Mouse (Mus musculus) hindbrain, postnatal 0 days (tissue): ENCODE measurements around the gene Comp. TPM values are rescaled to one million over a fixed set of nuclear protein-coding genes. Genes with fewer than 3 reads are reported as not detected.

ENCODE experiments used
- ATAC-seq: fragments of 200-750 bp; cut with Nextera tagmentation; 2 replicates; pipeline ENCODE4 v1.8.0; 2017; ENCODE audit warnings: mild to moderate bottlenecking, moderate TSS enrichment, moderate library complexity
- DNase-seq: peaks from one replicate; pipeline ENCODE4 v3.0.0-alpha.2; 2015; ENCODE audit warnings: low spot score
- H3K27ac ChIP-seq: fragments of 300-500 bp; sonication (generic); 2 replicates; pipeline ENCODE4 v1.5.1; 2014; ENCODE audit warnings: mild to moderate bottlenecking
- H3K27me3 ChIP-seq: fragments of 300-500 bp; sonication (generic); 2 replicates; pipeline ENCODE4 v1.6.1; 2014; ENCODE audit warnings: low read length, mixed read lengths; ENCODE audit not compliant: insufficient read depth
- H3K36me3 ChIP-seq: fragments of 300-500 bp; sonication (generic); 2 replicates; pipeline ENCODE4 v1.6.1; 2014; ENCODE audit warnings: low read length, mixed read lengths; ENCODE audit not compliant: insufficient read depth
- H3K4me1 ChIP-seq: fragments of 300-500 bp; sonication (generic); 2 replicates; pipeline ENCODE4 v1.6.1; 2014; ENCODE audit warnings: antibody characterized with exemption, low read length, mixed read lengths; ENCODE audit not compliant: insufficient read depth
- H3K4me2 ChIP-seq: fragments of 300-500 bp; sonication (generic); 2 replicates; pipeline ENCODE4 v1.6.1; 2014; ENCODE audit warnings: low read depth, mild to moderate bottlenecking, low read length, moderate library complexity, mixed read lengths
- H3K4me3 ChIP-seq: fragments of 300-500 bp; sonication (generic); 2 replicates; pipeline ENCODE4 v1.5.1; 2014; ENCODE audit warnings: low read length
- H3K9ac ChIP-seq: fragments of 300-500 bp; sonication (generic); replicated peaks from 2 replicates; pipeline ENCODE4 v1.6.1; 2014; ENCODE audit warnings: mild to moderate bottlenecking, low read length, moderate library complexity, mixed read lengths
- H3K9me3 ChIP-seq: fragments of 300-500 bp; sonication (generic); 2 replicates; pipeline ENCODE4 v1.6.1; 2016; ENCODE audit warnings: low read length, mixed read lengths
- CTCF ChIP-seq: IDR thresholded peaks from 2 replicates; pipeline ENCODE4 v1.5.1; 2016; ENCODE audit warnings: antibody characterized with exemption, control low read depth, low read depth
- WGBS: fragments of 180-500 bp; shearing (Covaris S2); extraction: QIAGEN DNeasy Blood & Tissue Kit; methylation state at CpG from one replicate; pipeline ENCODE4 v1.1.7; 2014; 5-methylcytosine and 5-hydroxymethylcytosine counted together
- polyA plus RNA-seq: library from polyadenylated mRNA; unstranded; fragments of >200 nt; fragmentation: Nextera tagmentation; extraction: Ambion mirVana; gene quantifications from 2 replicates; pipeline ENCODE4 v1.2.1, GENCODE M21; 2015
- total RNA-seq: library from RNA; depleted of rRNA; stranded (reverse); fragments of >200 nt; gene quantifications from 2 replicates; pipeline ENCODE4 v1.2.3, GENCODE M21; 2014

The Comp gene
- total and polyA plus RNA-seq, 2 experiments from 2014 or later: 0.21 to 0.25 TPM

DNA sequence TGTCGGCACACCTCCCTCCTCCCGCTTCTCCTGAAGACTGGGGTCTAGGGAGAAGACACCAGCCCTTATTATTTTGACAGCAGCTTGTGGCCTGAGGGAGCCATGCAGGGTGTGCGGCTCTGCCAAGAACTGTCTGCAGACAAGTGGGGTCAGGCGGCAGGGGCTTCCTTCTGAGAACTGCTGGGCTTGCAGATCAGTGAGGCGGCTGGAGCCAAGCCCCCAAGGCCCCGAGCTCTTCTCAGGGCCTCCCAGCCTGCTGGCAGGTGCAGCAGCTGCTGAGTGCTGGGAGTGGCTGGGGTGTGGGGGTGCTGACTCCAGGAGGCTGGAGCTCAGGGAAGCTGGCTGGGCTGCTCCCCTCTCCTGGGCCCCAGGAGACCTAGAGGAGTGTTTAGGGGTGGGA, 34.9 kb downstream of the Comp start:
- Histone ChIP-seq H3K4me2 (no peak overlapping the region), H3K36me3 (0 out of 2 replicates have a peak, but pooled peaks cover 4% of the 10 kb centered on the region), H3K9me3 (no peaks in the 10 kb centered on the region), H3K27me3 (no peaks in the 10 kb centered on the region), H3K4me3 (no peak overlapping the region), H3K27ac (peak overlapping the region; percentile 57; the same call in 1 of the 2 replicates), H3K9ac (0 out of 2 replicates have a peak overlapping the region, but pooled peaks have one; percentile 7), H3K4me1 (peaks cover 14% of the 10 kb centered on the region)
- DNase-seq (peak; percentile 68), ATAC-seq (peak; percentile 60)
- 17% methylated on average over 6 of the region's 6 CpGs for WGBS
- no peak for TF ChIP-seq CTCF

DNA sequence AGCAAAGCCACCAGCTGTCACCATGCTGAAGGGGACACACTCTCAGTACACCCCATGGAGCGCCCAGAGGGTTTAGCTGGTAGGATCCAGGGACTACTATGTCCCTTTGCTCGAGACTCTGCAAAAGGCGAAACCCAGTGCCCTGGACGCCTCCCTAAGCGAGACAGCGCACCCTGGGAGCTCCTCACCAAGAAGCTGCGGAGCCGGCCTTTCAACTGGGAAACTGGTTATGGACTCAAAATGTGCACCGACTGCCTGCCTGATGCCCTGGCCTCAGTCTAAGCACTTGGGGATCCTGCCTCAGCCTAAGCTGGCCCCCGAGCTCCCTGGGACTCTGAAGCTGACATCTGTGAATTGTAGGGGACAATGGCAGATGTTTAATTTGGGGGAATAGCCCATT, 35.7 kb downstream of the Comp start:
- DNase-seq (no peak), ATAC-seq (no peak)
- Histone ChIP-seq H3K27me3 (no peaks in the 10 kb centered on the region), H3K36me3 (0 out of 2 replicates have a peak, but pooled peaks cover 3% of the 10 kb centered on the region), H3K4me1 (peaks cover 14% of the 10 kb centered on the region), H3K27ac (peak overlapping the region; percentile 57; the same call in 1 of the 2 replicates), H3K4me3 (no peak overlapping the region), H3K9ac (peak overlapping the region; percentile 7; the same call in 1 of the 2 replicates), H3K9me3 (no peaks in the 10 kb centered on the region), H3K4me2 (no peak overlapping the region)
- 70% methylated on average over 10 of the region's 10 CpGs for WGBS
- no peak for TF ChIP-seq CTCF

- H3K4me1 ChIP-seq: peaks cover 14% of the 10 kb centered on the region
- H3K4me2 ChIP-seq: no peak overlapping the region
- ATAC-seq (peak; percentile 39), DNase-seq (peak; percentile 36)
- H3K9me3 ChIP-seq: no peaks in the 10 kb centered on the region
- H3K9ac ChIP-seq: no peak overlapping the region
- WGBS: 39% methylated on average over 9 of the region's 9 CpGs
- TF ChIP-seq CTCF: no peak
- no peaks in the 10 kb centered on the region for H3K27me3 ChIP-seq
- H3K27ac ChIP-seq: peak overlapping the region; percentile 57; the same call in 1 of the 2 replicates
- no peaks in the 10 kb centered on the region for H3K36me3 ChIP-seq
- no peak overlapping the region for H3K4me3 ChIP-seq
Observed at GRCm38 (mm10) chr8:70409455-70409871, 36.1 kb downstream of the Comp start.

DNA sequence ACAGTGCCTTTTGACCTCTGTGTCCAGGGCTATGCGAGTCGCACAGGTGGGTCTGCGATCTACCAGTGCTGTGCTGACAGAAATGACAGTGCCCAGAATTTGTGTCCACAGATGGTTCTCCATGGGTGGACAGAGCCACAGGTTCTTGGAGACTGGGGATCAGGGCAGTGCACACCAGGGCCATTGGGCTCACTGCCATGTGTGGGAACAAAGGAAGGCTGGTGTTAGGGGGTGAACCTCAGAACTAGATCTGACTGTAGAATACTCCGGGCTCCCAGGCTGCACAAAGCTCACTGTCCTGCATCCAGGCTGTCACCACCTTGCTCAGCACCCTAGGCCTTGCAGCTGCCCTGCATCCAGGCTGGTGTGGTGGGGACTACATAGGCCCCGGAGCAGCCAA, 36.9 kb downstream of the Comp start:
- no peaks in the 10 kb centered on the region for H3K36me3 ChIP-seq
- ATAC-seq (no peak), DNase-seq (no peak)
- no peak overlapping the region for H3K9ac ChIP-seq
- H3K4me3 ChIP-seq: no peak overlapping the region
- no peak overlapping the region for H3K4me2 ChIP-seq
- 0 out of 2 replicates have a peak overlapping the region, but pooled peaks have one; percentile 5 for H3K27ac ChIP-seq
- WGBS: 80% methylated on average over 5 of the region's 5 CpGs
- TF ChIP-seq CTCF: no peak
- no peaks in the 10 kb centered on the region for H3K9me3 ChIP-seq
- no peaks in the 10 kb centered on the region for H3K27me3 ChIP-seq
- peaks cover 14% of the 10 kb centered on the region for H3K4me1 ChIP-seq

- Histone ChIP-seq H3K4me3 (no peak overlapping the region), H3K9ac (no peak overlapping the region), H3K27ac (no peak overlapping the region), H3K36me3 (no peaks in the 10 kb centered on the region), H3K27me3 (no peaks in the 10 kb centered on the region), H3K9me3 (no peaks in the 10 kb centered on the region), H3K4me2 (no peak overlapping the region), H3K4me1 (peaks cover 22% of the 10 kb centered on the region)
- DNase-seq (no peak), ATAC-seq (no peak)
- WGBS: 87% methylated on average over 6 of the region's 6 CpGs
- TF ChIP-seq CTCF: no peak
Observed at GRCm38 (mm10) chr8:70414310-70414946, 41.1 kb downstream of the Comp start.

GRCm38 (mm10) chr8:70415540-70416451, 42.4 kb downstream of the Comp start:
- peak; percentile 71 for TF ChIP-seq CTCF
- Histone ChIP-seq H3K4me1 (peaks cover 19% of the 10 kb centered on the region), H3K9ac (no peak overlapping the region), H3K9me3 (no peaks in the 10 kb centered on the region), H3K36me3 (no peaks in the 10 kb centered on the region), H3K27me3 (no peaks in the 10 kb centered on the region), H3K27ac (peak overlapping the region; percentile 60; the same call in 1 of the 2 replicates), H3K4me2 (no peak overlapping the region), H3K4me3 (no peak overlapping the region)
- 54% methylated on average over 8 of the region's 8 CpGs for WGBS
- peak; percentile 82 for ATAC-seq
- peak; percentile 71 for DNase-seq
